Mouse (Mus musculus) forebrain, embryonic 15.5 days (tissue): ENCODE measurements at regions not wholly inside any gene's neighbourhood (a gene's known extent, or its start where the extent isn't known, plus 50 kb on each side); places are given as distances from the start of the nearest gene placed in this dataset.
"Not testable (repeated sequence)": the region's sequence is repeated elsewhere in the genome, so short reads cannot be mapped to it uniquely, and the experiment has no call there.

Experiments used
- ATAC-seq: fragments of 200-750 bp; cut with Nextera tagmentation; replicated peaks from 2 replicates; pipeline ENCODE4 v1.8.0; 2017; ENCODE audit warnings: mild to moderate bottlenecking, moderate TSS enrichment, moderate library complexity
- H3K27ac ChIP-seq: fragments of 300-500 bp; sonication (generic); replicated peaks from 2 replicates; pipeline ENCODE4 v1.5.1; 2015; ENCODE audit warnings: mild to moderate bottlenecking, inconsistent platforms
- H3K27me3 ChIP-seq: fragments of 300-500 bp; sonication (generic); 2 replicates; pipeline ENCODE4 v1.6.1; 2015; ENCODE audit warnings: inconsistent platforms
- H3K36me3 ChIP-seq: fragments of 300-500 bp; sonication (generic); 2 replicates; pipeline ENCODE4 v1.6.1; 2015; ENCODE audit warnings: mild to moderate bottlenecking, inconsistent platforms
- H3K4me1 ChIP-seq: fragments of 300-500 bp; sonication (generic); 2 replicates; pipeline ENCODE4 v1.6.1; 2015; ENCODE audit warnings: inconsistent platforms
- H3K4me2 ChIP-seq: fragments of 300-500 bp; sonication (generic); replicated peaks from 2 replicates; pipeline ENCODE4 v1.6.1; 2015; ENCODE audit warnings: mild to moderate bottlenecking, inconsistent platforms
- H3K4me3 ChIP-seq: fragments of 300-500 bp; sonication (generic); 2 replicates; pipeline ENCODE4 v1.5.1; 2015; ENCODE audit warnings: mild to moderate bottlenecking, inconsistent platforms
- H3K9ac ChIP-seq: fragments of 300-500 bp; sonication (generic); replicated peaks from 2 replicates; pipeline ENCODE4 v1.6.1; 2015; ENCODE audit warnings: mild to moderate bottlenecking, inconsistent platforms
- H3K9me3 ChIP-seq: fragments of 300-500 bp; sonication (generic); 2 replicates; pipeline ENCODE4 v1.6.1; 2016; ENCODE audit warnings: inconsistent platforms
- WGBS: fragments of 180-500 bp; shearing (Covaris S2); methylation state at CpG from one replicate; pipeline ENCODE4 v1.1.7; 2015; ENCODE audit warnings: mixed read lengths; 5-methylcytosine and 5-hydroxymethylcytosine counted together

GRCm38 (mm10) chr11:94882687-94883383 lies 53.2 kb upstream of the Col1a1 start:
- peak overlapping the region; percentile 28 for H3K4me2 ChIP-seq
- H3K27ac ChIP-seq = no peak overlapping the region
- no peak overlapping the region for H3K9ac ChIP-seq
- no peak overlapping the region for H3K4me3 ChIP-seq
- no peaks in the 10 kb centered on the region for H3K9me3 ChIP-seq
- no peak for ATAC-seq
- peaks cover 35% of the 10 kb centered on the region for H3K27me3 ChIP-seq
- WGBS = 5% methylated on average over 19 of the region's 19 CpGs
- H3K4me1 ChIP-seq = peaks cover 16% of the 10 kb centered on the region
- no peaks in the 10 kb centered on the region for H3K36me3 ChIP-seq

GRCm38 (mm10) chr11:94881982-94882686 lies 53.9 kb upstream of the Col1a1 start:
- WGBS = 27% methylated on average over 9 of the region's 9 CpGs
- Histone ChIP-seq H3K4me1 (peaks cover 16% of the 10 kb centered on the region), H3K4me3 (no peak overlapping the region), H3K27ac (no peak overlapping the region), H3K9ac (no peak overlapping the region), H3K27me3 (peaks cover 35% of the 10 kb centered on the region), H3K36me3 (no peaks in the 10 kb centered on the region), H3K9me3 (no peaks in the 10 kb centered on the region), H3K4me2 (no peak overlapping the region)
- ATAC-seq = no peak

- Histone ChIP-seq H3K9me3 (no peaks in the 10 kb centered on the region), H3K4me1 (peaks cover 16% of the 10 kb centered on the region), H3K27ac (no peak overlapping the region), H3K4me2 (peak overlapping the region; percentile 36), H3K27me3 (peaks cover 35% of the 10 kb centered on the region), H3K9ac (no peak overlapping the region), H3K4me3 (peak overlapping the region; percentile 17), H3K36me3 (no peaks in the 10 kb centered on the region)
- no peak for ATAC-seq
- WGBS = 5% methylated on average over 27 of the region's 27 CpGs
Observed at GRCm38 (mm10) chr11:94880896-94881840, 54.9 kb upstream of the Col1a1 start.

- WGBS = 77% methylated on average over 1 of the region's 1 CpGs
- Histone ChIP-seq H3K9me3 (no peaks in the 10 kb centered on the region), H3K27ac (no peak overlapping the region), H3K4me2 (no peak overlapping the region), H3K36me3 (no peaks in the 10 kb centered on the region), H3K4me1 (peaks cover 15% of the 10 kb centered on the region), H3K4me3 (no peak overlapping the region), H3K9ac (no peak overlapping the region), H3K27me3 (peaks cover 11% of the 10 kb centered on the region)
- no peak for ATAC-seq
Observed at GRCm38 (mm10) chr11:94876707-94877106, 59.3 kb upstream of the Col1a1 start.

- Histone ChIP-seq H3K27me3 (no peaks in the 10 kb centered on the region), H3K4me2 (no peak overlapping the region), H3K9ac (no peak overlapping the region), H3K9me3 (no peaks in the 10 kb centered on the region), H3K4me1 (peaks cover 5% of the 10 kb centered on the region), H3K27ac (no peak overlapping the region), H3K4me3 (no peak overlapping the region), H3K36me3 (no peaks in the 10 kb centered on the region)
- 67% methylated on average over 7 of the region's 7 CpGs for WGBS
- ATAC-seq = no peak
Observed at GRCm38 (mm10) chr11:94875026-94875425, 61.0 kb upstream of the Col1a1 start.

- no peaks in the 10 kb centered on the region for H3K36me3 ChIP-seq
- no peak overlapping the region for H3K4me2 ChIP-seq
- H3K9ac ChIP-seq = no peak overlapping the region
- no peak for ATAC-seq
- no peak overlapping the region for H3K4me3 ChIP-seq
- WGBS = 18% methylated on average over 7 of the region's 7 CpGs
- H3K27ac ChIP-seq = no peak overlapping the region
- peaks cover 5% of the 10 kb centered on the region for H3K4me1 ChIP-seq
- no peaks in the 10 kb centered on the region for H3K9me3 ChIP-seq
- H3K27me3 ChIP-seq = no peaks in the 10 kb centered on the region
Observed at GRCm38 (mm10) chr11:94874155-94874561, 61.9 kb upstream of the Col1a1 start.

GRCm38 (mm10) chr11:94873693-94874092 lies 62.3 kb upstream of the Col1a1 start:
- Histone ChIP-seq H3K27ac (no peak overlapping the region), H3K9me3 (no peaks in the 10 kb centered on the region), H3K36me3 (no peaks in the 10 kb centered on the region), H3K27me3 (no peaks in the 10 kb centered on the region), H3K9ac (no peak overlapping the region), H3K4me3 (no peak overlapping the region), H3K4me2 (peak overlapping the region; percentile 62), H3K4me1 (peaks cover 5% of the 10 kb centered on the region)
- ATAC-seq = no peak
- 9% methylated on average over 7 of the region's 7 CpGs for WGBS

GRCm38 (mm10) chr11:94872921-94873320 lies 63.1 kb upstream of the Col1a1 start:
- Histone ChIP-seq H3K27ac (no peak overlapping the region), H3K36me3 (no peaks in the 10 kb centered on the region), H3K9me3 (no peaks in the 10 kb centered on the region), H3K27me3 (no peaks in the 10 kb centered on the region), H3K4me2 (peak overlapping the region; percentile 62), H3K4me1 (peaks cover 5% of the 10 kb centered on the region), H3K4me3 (peak overlapping the region; percentile 36), H3K9ac (peak overlapping the region; percentile 40)
- ATAC-seq = peak; percentile 84
- WGBS = 3% methylated on average over 19 of the region's 19 CpGs

- ATAC-seq = no peak
- H3K4me3 ChIP-seq = no peak overlapping the region
- WGBS = 0% methylated on average over 1 of the region's 1 CpGs
- H3K27me3 ChIP-seq = no peaks in the 10 kb centered on the region
- H3K36me3 ChIP-seq = no peaks in the 10 kb centered on the region
- H3K4me1 ChIP-seq = peaks cover 5% of the 10 kb centered on the region
- H3K4me2 ChIP-seq = no peak overlapping the region
- no peaks in the 10 kb centered on the region for H3K9me3 ChIP-seq
- H3K9ac ChIP-seq = no peak overlapping the region
- H3K27ac ChIP-seq = no peak overlapping the region
Observed at GRCm38 (mm10) chr11:94870341-94870740, 65.7 kb upstream of the Col1a1 start.

- H3K9ac ChIP-seq, H3K36me3 ChIP-seq, H3K9me3 ChIP-seq, H3K4me3 ChIP-seq, H3K27me3 ChIP-seq, H3K4me1 ChIP-seq, H3K4me2 ChIP-seq, H3K27ac ChIP-seq: not testable (repeated sequence)
- ATAC-seq = 0 out of 2 replicates have a peak, but pooled peaks have one; percentile 29
- WGBS = 20% methylated on average over 4 of the region's 4 CpGs
Observed at GRCm38 (mm10) chr11:94869866-94870265, 66.2 kb upstream of the Col1a1 start.

- 12% methylated on average over 9 of the region's 9 CpGs for WGBS
- Histone ChIP-seq H3K36me3 (no peaks in the 10 kb centered on the region), H3K27ac (no peak overlapping the region), H3K27me3 (no peaks in the 10 kb centered on the region), H3K4me3 (no peak overlapping the region), H3K4me1 (no peaks in the 10 kb centered on the region), H3K9me3 (no peaks in the 10 kb centered on the region), H3K9ac (no peak overlapping the region), H3K4me2 (no peak overlapping the region)
- peak; percentile 57; the same call in 1 of the 2 replicates for ATAC-seq
Observed at GRCm38 (mm10) chr11:94866176-94866967, 69.7 kb upstream of the Col1a1 start.
